Mouse (Mus musculus) CH12.LX (cell line): ENCODE measurements at regions not wholly inside any gene's neighbourhood (a gene's known extent, or its start where the extent isn't known, plus 50 kb on each side); places are given as distances from the start of the nearest gene placed in this dataset.

Source experiments
- DNase-seq: peaks from one replicate; pipeline ENCODE4 v3.0.0-alpha.2; 2013; ENCODE audit errors: extremely low read depth
- H3K27ac ChIP-seq: 2 replicates; pipeline ENCODE4 v1.5.1; 2012; ENCODE audit warnings: low read depth, mild to moderate bottlenecking, control low read depth, moderate library complexity; ENCODE audit not compliant: insufficient read depth
- H3K27me3 ChIP-seq: replicated peaks from 2 replicates; pipeline ENCODE3; 2012; ENCODE audit warnings: inconsistent platforms
- H3K36me3 ChIP-seq, 2 experiments: replicated peaks in 1 of 2; 2 replicates each; pipeline versions ENCODE3 to v1.6.1; 2012; ENCODE audit warnings: inconsistent platforms in 1 of 2, low read length in 1 of 2, mild to moderate bottlenecking in 1 of 2, mixed read lengths in 1 of 2, moderate library complexity in 1 of 2; ENCODE audit not compliant: control insufficient read depth in 1 of 2, insufficient read depth in 1 of 2
- H3K4me1 ChIP-seq, 2 experiments: 2 replicates each; pipeline ENCODE4 v1.6.1; 2012; ENCODE audit warnings: inconsistent platforms in 1 of 2, moderate library complexity in 1 of 2; ENCODE audit not compliant: insufficient read depth in 2 of 2, control insufficient read depth in 1 of 2
- H3K4me2 ChIP-seq: 2 replicates; pipeline ENCODE4 v1.6.1; 2012; ENCODE audit warnings: low read depth, mild to moderate bottlenecking, control low read depth; ENCODE audit not compliant: poor library complexity, insufficient read depth, severe bottlenecking
- H3K4me3 ChIP-seq, 3 experiments: fragments of 150-350 bp in 1 of 3; sonication (generic) in 1 of 3; replicated peaks in 1 of 3; 2 replicates each; pipeline versions ENCODE3 to v1.5.1; 2011 to 2012; ENCODE audit warnings: low read depth in 2 of 3, low read length in 2 of 3, mild to moderate bottlenecking in 2 of 3, moderate library complexity in 2 of 3, control low read depth in 1 of 3, improper control_type of control experiment in 1 of 3, inconsistent platforms in 1 of 3, mixed read lengths in 1 of 3; ENCODE audit not compliant: poor library complexity in 1 of 3
- H3K79me2 ChIP-seq: replicated peaks from 2 replicates; pipeline ENCODE4 v1.6.1; 2012; ENCODE audit warnings: mild to moderate bottlenecking, moderate library complexity; ENCODE audit not compliant: control insufficient read depth, poor library complexity, insufficient read depth, severe bottlenecking; ENCODE audit errors: extremely low read depth
- H3K9ac ChIP-seq: 2 replicates; pipeline ENCODE4 v1.6.1; 2012; ENCODE audit warnings: low read depth, mild to moderate bottlenecking, control low read depth, moderate library complexity; ENCODE audit not compliant: insufficient read depth
- H3K9me3 ChIP-seq: replicated peaks from 2 replicates; pipeline ENCODE3; 2012; ENCODE audit warnings: low read length, inconsistent platforms, mixed read lengths
- BHLHE40 ChIP-seq: IDR thresholded peaks from 2 replicates; pipeline ENCODE4 v1.6.1; 2011; ENCODE audit warnings: mild to moderate bottlenecking, low read depth, low read length, improper control_type of control experiment
- CTCF ChIP-seq, 2 experiments: IDR thresholded peaks in 1 of 2; conservative IDR thresholded peaks in 1 of 2; 2 replicates each; pipeline ENCODE4 v1.5.1; 2011 to 2012; ENCODE audit warnings: low read depth in 2 of 2, low read length in 2 of 2, improper control_type of control experiment in 1 of 2, inconsistent platforms in 1 of 2, mild to moderate bottlenecking in 1 of 2, moderate library complexity in 1 of 2
- JUND ChIP-seq: conservative IDR thresholded peaks from 2 replicates; pipeline ENCODE4 v1.6.1; 2011; ENCODE audit warnings: low read depth, low read length, improper control_type of control experiment
- MAFK ChIP-seq: IDR thresholded peaks from 2 replicates; pipeline ENCODE4 v1.6.1; 2011; ENCODE audit warnings: low read length, improper control_type of control experiment; ENCODE audit not compliant: insufficient replicate concordance
- MAX ChIP-seq: IDR thresholded peaks from 2 replicates; pipeline ENCODE4 v1.6.1; 2011; ENCODE audit warnings: low read length, improper control_type of control experiment
- MEF2A ChIP-seq: IDR thresholded peaks from 2 replicates; pipeline ENCODE4 v1.6.1; 2014; ENCODE audit warnings: low read depth, mild to moderate bottlenecking, inconsistent platforms, low read length, improper control_type of control experiment, borderline replicate concordance
- MXI1 ChIP-seq: IDR thresholded peaks from 2 replicates; pipeline ENCODE4 v1.6.1; 2011; ENCODE audit warnings: mild to moderate bottlenecking, low read depth, low read length, improper control_type of control experiment
- MYC ChIP-seq: IDR thresholded peaks from 2 replicates; pipeline ENCODE4 v1.6.1; 2011; ENCODE audit warnings: low read depth, mild to moderate bottlenecking, improper control_type of control experiment, low read length
- NELFE ChIP-seq: IDR thresholded peaks from 2 replicates; pipeline ENCODE4 v1.6.1; 2011; ENCODE audit warnings: low read depth, low read length, improper control_type of control experiment
- NRF1 ChIP-seq: IDR thresholded peaks from 2 replicates; pipeline ENCODE4 v1.6.1; 2014; ENCODE audit warnings: low read depth, mild to moderate bottlenecking, inconsistent platforms, low read length, improper control_type of control experiment, moderate library complexity
- PAX5 ChIP-seq: IDR thresholded peaks from 2 replicates; pipeline ENCODE4 v1.6.1; 2012; ENCODE audit warnings: low read length, inconsistent platforms, mixed read lengths
- RAD21 ChIP-seq: IDR thresholded peaks from 2 replicates; pipeline ENCODE4 v1.6.1; 2011; ENCODE audit warnings: low read depth, mild to moderate bottlenecking, low read length, improper control_type of control experiment, moderate library complexity
- SIN3A ChIP-seq: IDR thresholded peaks from 2 replicates; pipeline ENCODE4 v1.6.1; 2012; ENCODE audit warnings: low read length, improper control_type of control experiment, inconsistent platforms
- TBP ChIP-seq: conservative IDR thresholded peaks from 2 replicates; pipeline ENCODE4 v1.6.1; 2011; ENCODE audit warnings: low read depth, low read length, improper control_type of control experiment
- UBTF ChIP-seq: IDR thresholded peaks from 2 replicates; pipeline ENCODE4 v1.6.1; 2012; ENCODE audit warnings: low read depth, mild to moderate bottlenecking, inconsistent platforms, low read length, improper control_type of control experiment, moderate library complexity
- USF2 ChIP-seq: conservative IDR thresholded peaks from 2 replicates; pipeline ENCODE4 v1.6.1; 2011; ENCODE audit warnings: low read depth, low read length, improper control_type of control experiment
- ZC3H11A ChIP-seq: IDR thresholded peaks from 2 replicates; pipeline ENCODE4 v1.6.1; 2012; ENCODE audit warnings: low read depth, mild to moderate bottlenecking, inconsistent platforms, low read length, improper control_type of control experiment
- ZMIZ1 ChIP-seq: IDR thresholded peaks from 2 replicates; pipeline ENCODE4 v1.6.1; 2012; ENCODE audit warnings: low read depth, mild to moderate bottlenecking, inconsistent platforms, low read length, improper control_type of control experiment
- ZNF384 ChIP-seq: IDR thresholded peaks from 2 replicates; pipeline ENCODE4 v1.6.1; 2012; ENCODE audit warnings: low read depth, low read length, improper control_type of control experiment, inconsistent platforms
- dilution Hi-C: fragments of 300-500 bp; cut with MboI; formaldehyde crosslinking; loops from 2 replicates; pipeline ENCODE4 v1.14.3; 2020; ENCODE audit warnings: low sequenced_read_pairs; ENCODE audit not compliant: extremely low pct_unique_long_range_greater_than_20kb, extremely low pct_ligation_motif_present
- in situ Hi-C: fragments of 300-500 bp; cut with MboI; formaldehyde crosslinking; loops from 3 replicates; pipeline ENCODE4 v1.14.3; 2019; ENCODE audit warnings: low sequenced_read_pairs, low pct_ligation_motif_present, low pct_unique_long_range_greater_than_20kb, mixed read lengths

DNA sequence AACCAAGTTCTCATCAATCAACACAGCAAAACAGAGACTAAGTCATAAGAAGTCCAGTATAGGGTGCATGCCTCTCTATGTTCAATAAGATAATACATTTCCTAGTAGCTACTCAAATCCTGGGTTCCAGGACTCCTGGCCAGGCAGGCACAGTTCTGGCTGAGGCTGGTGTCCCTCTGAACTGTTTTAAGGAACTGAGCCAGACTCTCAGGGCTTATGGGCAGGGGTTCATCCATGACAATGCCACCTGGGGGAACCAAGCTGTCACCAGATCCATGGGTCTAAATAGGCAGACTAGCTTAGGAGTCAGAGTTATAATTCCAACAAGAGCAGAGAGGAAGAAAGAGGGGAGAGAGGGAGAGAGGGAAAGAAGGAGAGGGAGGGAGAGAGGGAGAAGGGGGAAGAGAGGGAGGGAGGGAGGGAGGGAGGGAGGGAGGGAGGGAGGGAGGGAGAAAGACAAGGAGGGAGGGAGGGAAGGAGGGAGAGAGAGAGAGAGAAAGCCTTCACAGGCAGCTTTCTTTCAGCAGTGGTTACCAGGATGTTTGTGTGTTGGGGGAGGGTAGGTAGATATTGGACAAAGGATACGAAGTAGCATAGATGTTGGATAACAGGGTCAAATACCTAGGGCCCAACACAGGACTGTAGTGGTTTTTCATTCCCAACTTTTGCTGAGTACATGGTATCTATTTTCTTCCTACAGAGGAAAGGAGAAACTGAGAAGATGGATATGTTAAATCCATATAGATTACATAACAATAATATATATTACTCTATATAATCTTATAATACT is 100.3 kb upstream of the Adcy1 start:
- TF ChIP-seq MXI1 (no peak), ZMIZ1 (no peak), USF2 (no peak), BHLHE40 (no peak), ZC3H11A (no peak), ZNF384 (no peak), JUND (no peak), PAX5 (no peak)
- H3K4me1 ChIP-seq = no peaks in the 10 kb centered on the region
- DNase-seq = no peak
- H3K79me2 ChIP-seq = no peaks in the 10 kb centered on the region
- H3K27ac ChIP-seq = no peak overlapping the region
- H3K4me2 ChIP-seq = no peak overlapping the region
- dilution Hi-C loops (no loop called here), in situ Hi-C loops (no loop called here)
- peaks cover 5% of the 10 kb centered on the region for H3K9me3 ChIP-seq
- no peaks in the 10 kb centered on the region for H3K36me3 ChIP-seq
- peaks cover 42% of the 10 kb centered on the region for H3K27me3 ChIP-seq
- H3K4me3 ChIP-seq = no peak overlapping the region
- H3K9ac ChIP-seq = no peak overlapping the region

DNA sequence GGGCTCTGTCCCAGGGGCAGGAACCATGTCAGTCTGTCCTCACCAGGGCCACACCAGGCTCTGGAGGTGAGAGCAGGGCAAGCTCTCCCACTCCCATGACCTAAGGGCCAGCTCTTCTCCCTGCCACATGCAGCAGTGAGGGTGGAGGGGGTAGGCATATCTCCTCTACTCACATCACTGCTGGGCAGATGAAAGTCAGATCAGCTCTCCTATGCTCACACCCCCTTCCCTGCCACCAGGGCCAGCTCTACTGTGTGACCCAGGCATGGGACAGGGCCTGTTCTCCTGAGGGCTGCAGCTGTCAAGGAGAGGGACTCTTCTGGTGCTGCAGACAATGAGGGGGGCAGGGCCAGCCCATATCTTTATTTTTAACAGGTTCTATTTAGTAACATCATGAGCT is 101.0 kb upstream of the Adcy1 start:
- TF ChIP-seq NRF1 = no peak
- TF ChIP-seq SIN3A = no peak
- no peak for TF ChIP-seq MAFK
- no peak for TF ChIP-seq MXI1
- TF ChIP-seq RAD21 = no peak
- TF ChIP-seq UBTF = no peak
- no peak for TF ChIP-seq TBP
- no peak for TF ChIP-seq ZNF384
- no peak for TF ChIP-seq ZC3H11A
- TF ChIP-seq JUND = no peak
- no peak for TF ChIP-seq CTCF (conservative IDR thresholded peaks at IDR 0.05 in 1 of 2, IDR thresholded peaks at IDR 0.05 in 1 of 2; ENCODE audit: low read depth in 2 of 2, low read length in 2 of 2)
- no peak for TF ChIP-seq MEF2A
- TF ChIP-seq NELFE = no peak
- TF ChIP-seq ZMIZ1 = no peak
- TF ChIP-seq MAX = no peak
- no peak for TF ChIP-seq MYC
- no peak for TF ChIP-seq PAX5
- Histone ChIP-seq H3K27me3 (peaks cover 42% of the 10 kb centered on the region), H3K4me1 (no peaks in the 10 kb centered on the region), H3K9ac (no peak overlapping the region), H3K4me2 (no peak overlapping the region), H3K36me3 (no peaks in the 10 kb centered on the region), H3K4me3 (no peak overlapping the region), H3K79me2 (no peaks in the 10 kb centered on the region), H3K9me3 (peaks cover 5% of the 10 kb centered on the region), H3K27ac (no peak overlapping the region)
- dilution Hi-C loops = no loop called here
- in situ Hi-C loops = no loop called here
- no peak for DNase-seq
